Mouse (Mus musculus) spleen, adult 2 months (tissue): ENCODE results near the gene Ulk4.

Source experiments
- CTCF ChIP-seq: fragments of 200-500 bp; IDR thresholded peaks from 2 replicates; pipeline ENCODE4 v1.5.1; 2011; ENCODE audit warnings: mild to moderate bottlenecking, inconsistent platforms; ENCODE audit not compliant: insufficient read depth, insufficient read length, insufficient replicate concordance; ENCODE audit errors: extremely low read depth
- POLR2A ChIP-seq: fragments of 200-500 bp; IDR thresholded peaks from 2 replicates; pipeline ENCODE4 v1.6.1; 2011; ENCODE audit warnings: low read depth, low read length, inconsistent platforms

GRCm38 (mm10) chr9:121212322-121212721, 64.7 kb downstream of the Ulk4 start:
- TF ChIP-seq CTCF (no peak), POLR2A (no peak)
